Mouse (Mus musculus): ENCODE data around the gene Nfia.
A peak's percentile ranks its signal among the peaks of the same experiment; 100 is the strongest.

Nfia gene

GRCm38 (mm10) chr4:97772641-97773040 lies at the start of gene Nfia:
Gene Nfia (plus strand): TSS chr4:97772734.
- no peak for DNase-seq (ENCODE audit: low spot score in 2 of 2)

DNA sequence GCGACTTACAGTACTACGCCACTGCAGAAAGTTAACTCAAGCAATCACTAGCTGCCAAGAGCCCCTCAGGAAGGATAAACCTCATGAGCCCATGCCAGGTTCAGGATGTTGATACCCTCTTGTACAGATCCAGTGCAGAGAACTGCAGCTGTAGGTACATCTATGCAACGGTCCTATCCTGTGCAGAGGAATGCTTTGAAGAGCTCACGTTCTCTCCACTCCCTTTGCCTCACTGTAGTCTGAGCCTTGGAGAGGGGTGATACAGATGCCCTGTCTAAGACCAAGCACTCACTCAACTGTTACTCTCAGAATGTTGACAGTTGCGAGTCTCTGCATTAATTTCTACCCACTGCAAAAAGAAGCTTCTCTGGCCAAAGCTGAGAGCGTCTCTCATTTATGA lies 49.2 kb upstream of the Nfia start:
- no peak for DNase-seq (ENCODE audit: low spot score in 2 of 2)

GRCm38 (mm10) chr4:97728520-97728919 lies 44.0 kb upstream of the Nfia start:
- DNase-seq (ENCODE audit: low spot score in 2 of 2): no peak

- no peak for DNase-seq (ENCODE audit: low spot score in 2 of 2)
Observed at GRCm38 (mm10) chr4:97729999-97730398, 42.5 kb upstream of the Nfia start.

GRCm38 (mm10) chr4:97730416-97730815 lies 42.1 kb upstream of the Nfia start:
- DNase-seq (ENCODE audit: low spot score in 2 of 2): no peak

DNA sequence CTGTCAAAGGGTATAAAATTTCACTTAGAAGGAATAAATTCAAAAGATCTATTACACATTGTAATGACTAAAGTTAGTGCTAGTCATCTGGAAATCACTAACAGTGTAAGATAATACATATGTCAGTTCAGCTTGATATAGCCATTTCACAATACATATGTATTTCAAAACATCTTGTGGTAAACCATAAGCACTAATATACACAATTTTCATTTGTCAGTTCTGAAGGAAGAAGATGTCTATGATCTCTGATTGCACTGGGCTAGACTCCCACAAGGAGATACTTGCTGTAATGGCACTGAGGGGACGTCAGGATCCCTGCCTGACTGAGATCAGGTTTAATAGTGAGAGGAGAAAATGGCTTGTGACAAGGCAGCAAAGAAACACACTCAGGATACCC lies 39.1 kb upstream of the Nfia start:
- no peak for DNase-seq (ENCODE audit: low spot score in 2 of 2)

DNA sequence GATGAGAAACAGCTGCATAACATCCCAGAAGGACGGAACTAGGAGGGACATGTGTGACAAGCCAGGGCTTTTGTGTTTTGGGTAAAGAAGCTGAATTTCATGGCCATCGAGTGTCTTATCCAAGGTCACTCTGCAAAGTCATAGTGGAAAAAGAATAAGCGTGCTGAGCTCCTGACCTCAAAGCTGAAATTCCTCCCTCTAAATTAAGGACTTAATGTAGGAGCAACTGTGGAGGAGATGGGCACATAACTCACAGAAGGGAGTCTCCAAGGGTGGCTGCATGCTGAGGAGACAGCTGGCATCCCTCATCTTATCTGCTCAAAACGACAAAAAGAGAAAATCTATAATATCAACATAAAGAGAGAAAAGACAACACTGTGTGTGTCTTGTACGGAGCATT lies 28.6 kb upstream of the Nfia start:
- DNase-seq (ENCODE audit: low spot score in 2 of 2): no peak

DNA sequence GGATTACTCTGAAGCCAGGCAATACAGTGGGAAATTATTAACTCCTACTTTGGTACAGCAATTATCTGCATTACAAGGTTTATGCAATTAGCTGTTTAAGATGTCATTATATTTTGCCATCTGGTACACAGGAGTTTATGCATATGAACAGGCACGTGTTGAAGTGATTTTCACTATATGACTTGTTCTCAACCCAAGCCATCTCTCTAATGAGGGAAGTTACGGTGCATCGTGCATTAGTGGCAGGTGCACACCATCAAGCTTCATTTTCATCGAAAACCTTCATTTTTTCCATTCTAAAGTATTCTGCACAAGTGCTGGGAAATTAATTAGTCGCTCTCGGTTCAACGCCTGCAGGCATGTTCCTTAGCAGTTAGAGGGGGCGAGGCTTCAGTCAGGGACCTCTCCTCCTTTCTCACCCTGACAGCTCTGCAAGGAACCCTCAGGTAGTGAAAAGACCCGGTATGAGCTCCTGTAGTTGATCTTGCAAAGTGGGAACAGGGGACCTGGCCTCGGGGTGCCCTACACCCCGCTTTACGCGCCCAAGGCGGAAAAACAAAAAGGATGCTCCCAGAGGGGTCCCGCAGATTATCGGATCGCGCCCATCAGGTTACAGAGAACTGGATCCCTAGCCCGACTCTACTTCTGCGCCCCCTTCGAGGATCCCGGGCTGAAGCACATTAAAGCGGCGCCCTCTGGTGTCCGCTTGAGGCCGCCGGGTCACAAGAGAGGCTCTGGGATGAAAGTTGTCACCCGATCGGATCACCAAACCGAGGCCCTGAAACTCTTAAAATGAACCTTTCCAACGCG lies 27.0 kb upstream of the Nfia start:
- DNase-seq (ENCODE audit: low spot score in 2 of 2): peak; percentile 19 to 51

- no peak for DNase-seq (ENCODE audit: low spot score in 2 of 2)
Observed at GRCm38 (mm10) chr4:97746106-97746900, 26.2 kb upstream of the Nfia start.

DNA sequence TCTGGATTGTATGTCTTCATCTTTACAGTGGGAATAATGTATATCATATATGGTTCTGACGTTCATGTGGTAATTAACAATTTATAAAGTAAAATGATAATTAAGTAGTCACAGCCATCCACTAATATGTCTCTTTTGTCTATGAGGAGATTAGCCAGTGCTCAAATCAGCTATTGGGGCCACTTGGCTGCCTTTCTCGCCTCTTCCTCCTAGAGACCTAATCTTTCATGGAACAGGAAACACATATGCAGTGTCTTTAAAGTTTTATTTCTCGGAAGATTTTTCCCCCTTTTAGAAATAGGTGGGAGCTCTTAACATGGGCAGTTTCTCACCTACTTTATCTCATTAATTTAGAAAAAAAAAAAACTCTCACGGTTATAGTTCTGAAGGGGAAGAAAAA lies 22.1 kb upstream of the Nfia start:
- no peak for DNase-seq (ENCODE audit: low spot score in 2 of 2)

DNA sequence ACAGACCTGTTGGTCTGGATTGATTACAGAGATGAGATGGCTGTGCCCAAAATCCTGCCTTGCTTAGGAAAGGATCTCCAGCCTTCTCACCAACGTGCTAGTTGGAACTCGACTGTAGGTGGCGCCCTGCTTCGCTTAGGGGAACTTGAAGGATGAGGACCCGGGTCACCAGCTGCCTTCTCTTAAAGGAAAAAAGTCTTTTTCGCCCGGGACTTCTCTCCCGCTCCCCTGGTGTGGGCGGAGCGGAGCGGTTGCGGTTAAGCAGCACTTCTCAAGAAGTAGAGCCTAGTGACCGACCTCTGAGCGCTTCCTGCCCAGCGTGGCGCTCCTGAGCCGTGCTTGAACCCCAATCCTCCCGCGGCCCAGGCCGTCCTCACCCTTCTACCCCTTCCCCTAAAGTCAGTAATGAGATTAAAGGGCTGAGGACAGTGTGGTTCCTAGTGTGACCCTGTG lies 21.5 kb upstream of the Nfia start:
- peak; percentile 69 to 79 for DNase-seq (ENCODE audit: low spot score in 2 of 2)

GRCm38 (mm10) chr4:97751483-97752251 lies 20.9 kb upstream of the Nfia start:
- peak in 1 of 2 experiments; percentile 8 for DNase-seq (ENCODE audit: low spot score in 2 of 2)

DNA sequence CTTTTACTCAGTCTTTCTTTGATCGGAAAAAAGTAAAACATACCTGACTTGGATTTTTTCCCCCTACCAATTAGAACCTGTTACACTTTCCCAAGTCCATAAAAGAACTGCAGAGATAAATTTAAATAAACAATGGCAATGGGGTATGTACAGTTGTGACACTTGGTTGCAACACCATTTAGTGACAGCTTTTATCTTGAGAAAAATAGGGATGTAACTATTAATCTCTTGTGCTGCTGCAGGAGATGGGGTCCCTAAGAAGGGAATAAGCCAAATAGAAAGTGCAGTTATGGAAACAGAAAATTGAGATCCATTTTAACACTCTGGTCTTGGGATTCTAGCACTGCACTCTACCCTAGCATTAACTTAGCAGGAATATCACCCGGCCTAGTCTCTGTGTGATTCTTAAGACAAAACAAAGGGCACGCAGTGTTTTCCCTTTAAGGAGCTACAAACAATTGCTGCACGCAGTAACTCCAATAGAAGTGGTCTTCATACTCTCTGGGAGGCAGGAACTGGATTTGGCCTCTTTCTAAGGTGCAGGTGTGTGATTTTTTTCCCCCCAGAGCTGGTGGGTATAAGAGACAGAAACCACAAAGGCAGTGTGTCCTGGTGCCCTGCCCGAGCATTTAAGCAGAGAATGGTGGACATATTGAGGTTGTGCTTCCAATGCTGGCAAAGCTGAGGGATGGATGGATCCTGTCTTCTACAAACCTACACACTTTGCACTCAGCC lies 20.1 kb upstream of the Nfia start:
- no peak for DNase-seq (ENCODE audit: low spot score in 2 of 2)

DNA sequence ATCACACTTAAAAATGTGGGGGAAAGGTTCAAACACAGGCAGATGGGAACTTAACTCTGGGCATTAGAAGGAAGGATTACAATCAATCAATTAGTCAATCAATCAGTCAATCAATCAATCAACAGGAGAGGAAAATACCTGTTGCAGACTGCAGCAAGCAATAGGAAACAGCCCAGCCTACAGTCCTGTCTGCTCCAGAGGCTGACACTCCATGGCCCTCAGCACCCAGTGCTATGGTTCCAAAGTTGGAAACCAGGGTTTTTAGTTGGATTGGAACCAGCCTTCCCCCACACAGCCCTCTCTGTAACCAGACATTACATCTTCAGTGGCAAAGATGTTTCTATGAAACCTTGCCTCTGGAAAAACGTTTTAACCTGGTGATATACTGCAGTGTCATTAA lies 19.0 kb upstream of the Nfia start:
- DNase-seq (ENCODE audit: low spot score in 2 of 2): no peak

DNA sequence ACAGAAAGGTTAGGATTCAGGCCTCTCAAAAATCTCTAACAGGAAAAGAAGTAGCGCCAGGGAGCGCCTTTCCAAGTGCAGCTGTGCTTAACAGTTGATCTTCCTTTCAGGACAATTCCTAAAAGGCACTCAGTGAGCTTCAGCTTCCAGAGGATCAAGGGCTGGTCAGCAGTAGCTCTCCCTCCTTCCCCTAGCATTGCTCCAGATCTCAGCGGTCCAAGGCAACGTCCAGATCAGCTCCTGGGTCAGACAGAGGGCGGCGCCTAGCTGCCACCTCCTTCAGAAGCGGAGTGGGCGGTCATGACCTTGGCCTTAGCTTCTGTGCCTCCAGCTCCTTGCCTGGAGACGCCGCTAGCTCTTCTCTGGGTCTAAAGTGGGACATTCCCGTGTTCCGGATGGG lies 18.3 kb upstream of the Nfia start:
- no peak for DNase-seq (ENCODE audit: low spot score in 2 of 2)

- DNase-seq (ENCODE audit: low spot score in 2 of 2): peak in 1 of 2 experiments; percentile 30
Observed at GRCm38 (mm10) chr4:97757207-97757977, 15.1 kb upstream of the Nfia start.

GRCm38 (mm10) chr4:97757978-97758461 lies 14.5 kb upstream of the Nfia start:
- DNase-seq (ENCODE audit: low spot score in 2 of 2): no peak

- no peak for DNase-seq (ENCODE audit: low spot score in 2 of 2)
Observed at GRCm38 (mm10) chr4:97758661-97759060, 13.9 kb upstream of the Nfia start.

- no peak for DNase-seq (ENCODE audit: low spot score in 2 of 2)
Observed at GRCm38 (mm10) chr4:97764616-97765015, 7.9 kb upstream of the Nfia start.

GRCm38 (mm10) chr4:97765341-97766020 lies 7.1 kb upstream of the Nfia start:
- no peak for DNase-seq (ENCODE audit: low spot score in 2 of 2)

Data from natural killer cell, adult 2 months (primary cell).